Mouse (Mus musculus) limb, embryonic 11.5 days (tissue): ENCODE data around the gene Tnfrsf9. TPM values are rescaled to one million over a fixed set of nuclear protein-coding genes. Genes with fewer than 3 reads are reported as not detected.
A peak's percentile ranks its signal among the peaks of the same experiment; 100 is the strongest.

Experiments used
- ATAC-seq: fragments of 200-750 bp; cut with Nextera tagmentation; 2 replicates; pipeline ENCODE4 v1.8.0; 2017; ENCODE audit warnings: low read depth; ENCODE audit not compliant: insufficient number of reproducible peaks, low FRiP score, low TSS enrichment
- DNase-seq: peaks from one replicate; pipeline ENCODE4 v3.0.0-alpha.2; 2015; ENCODE audit warnings: low spot score
- H3K27ac ChIP-seq: fragments of 300-500 bp; sonication (generic); replicated peaks from 2 replicates; pipeline ENCODE4 v1.5.1; 2014; ENCODE audit warnings: low read depth, mild to moderate bottlenecking, low read length
- H3K27me3 ChIP-seq: fragments of 300-500 bp; sonication (generic); 2 replicates; pipeline ENCODE4 v1.6.1; 2014; ENCODE audit warnings: mild to moderate bottlenecking, low read length, mixed read lengths; ENCODE audit not compliant: control insufficient read depth, insufficient read depth
- H3K36me3 ChIP-seq: fragments of 300-500 bp; sonication (generic); 2 replicates; pipeline ENCODE4 v1.6.1; 2014; ENCODE audit warnings: mild to moderate bottlenecking, low read length, moderate library complexity, mixed read lengths; ENCODE audit not compliant: control insufficient read depth, insufficient read depth
- H3K4me1 ChIP-seq: fragments of 300-500 bp; sonication (generic); 2 replicates; pipeline ENCODE4 v1.6.1; 2014; ENCODE audit warnings: low read length, mixed read lengths; ENCODE audit not compliant: control insufficient read depth, insufficient read depth
- H3K4me2 ChIP-seq: fragments of 300-500 bp; sonication (generic); 2 replicates; pipeline ENCODE4 v1.6.1; 2014; ENCODE audit warnings: low read depth, mild to moderate bottlenecking, moderate library complexity; ENCODE audit not compliant: severe bottlenecking
- H3K4me3 ChIP-seq: fragments of 300-500 bp; sonication (generic); 2 replicates; pipeline ENCODE4 v1.5.1; 2014; ENCODE audit warnings: low read depth, low read length
- H3K9ac ChIP-seq: fragments of 300-500 bp; sonication (generic); 2 replicates; pipeline ENCODE4 v1.6.1; 2014; ENCODE audit warnings: mild to moderate bottlenecking, low read length
- H3K9me3 ChIP-seq: fragments of 300-500 bp; sonication (generic); 2 replicates; pipeline ENCODE4 v1.6.1; 2016; ENCODE audit warnings: low read length; ENCODE audit not compliant: control insufficient read depth
- WGBS: fragments of 180-500 bp; shearing (Covaris S2); extraction: QIAGEN DNeasy Blood & Tissue Kit; methylation state at CpG from one replicate; pipeline ENCODE4 v1.1.7; 2014; 5-methylcytosine and 5-hydroxymethylcytosine counted together
- polyA plus RNA-seq: library from polyadenylated mRNA; unstranded; fragments of >200 nt; fragmentation: Nextera tagmentation; extraction: Ambion mirVana; gene quantifications from 2 replicates; pipeline ENCODE4 v1.2.1, GENCODE M21; 2014

The Tnfrsf9 gene
- polyA plus RNA-seq: 0.69 and 0.72 TPM in 2 replicates

- no peaks in the 10 kb centered on the region for H3K36me3 ChIP-seq
- peak; percentile 96 for DNase-seq
- H3K27ac ChIP-seq: peak within 1 kb of the TSS; percentile 65
- under 1% methylated on average over 48 of the region's 48 CpGs for WGBS
- no peaks in the 10 kb centered on the region for H3K27me3 ChIP-seq
- peak within 1 kb of the TSS; percentile 80 for H3K9ac ChIP-seq
- peaks cover 9% of the 10 kb centered on the region; the same call in 1 of the 2 replicates for H3K4me1 ChIP-seq
- peak; percentile 84 for ATAC-seq
- H3K4me2 ChIP-seq: peak within 1 kb of the TSS; percentile 77
- peak within 1 kb of the TSS; percentile 65 for H3K4me3 ChIP-seq
- H3K9me3 ChIP-seq: no peaks in the 10 kb centered on the region
Observed at GRCm38 (mm10) chr4:150914290-150914733, at the start of gene Tnfrsf9, which contains the start of gene Park7. Gene Tnfrsf9 (plus strand): TSS chr4:150914562. Gene Park7 (minus strand): TSS chr4:150914437.

- Histone ChIP-seq H3K9me3 (no peaks in the 10 kb centered on the region), H3K4me3 (no peak overlapping the region), H3K4me2 (no peak overlapping the region), H3K27me3 (no peaks in the 10 kb centered on the region), H3K36me3 (peaks cover 9% of the 10 kb centered on the region), H3K27ac (no peak overlapping the region), H3K9ac (no peak overlapping the region), H3K4me1 (peaks cover 8% of the 10 kb centered on the region; the same call in 1 of the 2 replicates)
- ATAC-seq: no peak
- no peak for DNase-seq
Observed at GRCm38 (mm10) chr4:150865371-150865770, 49.0 kb upstream of the Tnfrsf9 start.

- Histone ChIP-seq H3K4me2 (no peak overlapping the region), H3K4me1 (peaks cover 11% of the 10 kb centered on the region; the same call in 1 of the 2 replicates), H3K4me3 (no peak overlapping the region), H3K9ac (no peak overlapping the region), H3K27me3 (no peaks in the 10 kb centered on the region), H3K9me3 (no peaks in the 10 kb centered on the region), H3K27ac (no peak overlapping the region), H3K36me3 (peaks cover 9% of the 10 kb centered on the region)
- ATAC-seq (no peak), DNase-seq (no peak)
- WGBS: 92% methylated on average over 11 of the region's 11 CpGs
Observed at GRCm38 (mm10) chr4:150866069-150866468, 48.3 kb upstream of the Tnfrsf9 start.

- H3K27ac ChIP-seq: no peak overlapping the region
- H3K9ac ChIP-seq: no peak overlapping the region
- ATAC-seq: no peak
Observed at GRCm38 (mm10) chr4:150866494-150866893, 47.9 kb upstream of the Tnfrsf9 start.

GRCm38 (mm10) chr4:150868161-150868560, 46.2 kb upstream of the Tnfrsf9 start:
- ATAC-seq: no peak
- H3K4me3 ChIP-seq: no peak overlapping the region
- H3K27ac ChIP-seq: no peak overlapping the region
- WGBS: 88% methylated on average over 6 of the region's 6 CpGs
- DNase-seq: no peak
- H3K4me2 ChIP-seq: no peak overlapping the region
- no peaks in the 10 kb centered on the region for H3K9me3 ChIP-seq
- H3K27me3 ChIP-seq: no peaks in the 10 kb centered on the region
- no peak overlapping the region for H3K9ac ChIP-seq
- peaks cover 9% of the 10 kb centered on the region for H3K36me3 ChIP-seq
- peaks cover 22% of the 10 kb centered on the region for H3K4me1 ChIP-seq

More at GRCm38 (mm10) chr4:150866494-150866893, 47.9 kb upstream of the Tnfrsf9 start:
- Histone ChIP-seq H3K4me3 (no peak overlapping the region), H3K9me3 (no peaks in the 10 kb centered on the region), H3K4me2 (no peak overlapping the region), H3K36me3 (peaks cover 9% of the 10 kb centered on the region), H3K4me1 (peaks cover 12% of the 10 kb centered on the region), H3K27me3 (no peaks in the 10 kb centered on the region)
- no peak for DNase-seq
- WGBS: 94% methylated on average over 11 of the region's 12 CpGs

- 83% methylated on average over 2 of the region's 2 CpGs for WGBS
- Histone ChIP-seq H3K9ac (no peak overlapping the region), H3K9me3 (no peaks in the 10 kb centered on the region), H3K4me3 (no peak overlapping the region), H3K36me3 (peaks cover 9% of the 10 kb centered on the region), H3K27me3 (no peaks in the 10 kb centered on the region), H3K27ac (no peak overlapping the region), H3K4me1 (peaks cover 22% of the 10 kb centered on the region), H3K4me2 (no peak overlapping the region)
- ATAC-seq (no peak), DNase-seq (no peak)
Observed at GRCm38 (mm10) chr4:150868859-150869258, 45.5 kb upstream of the Tnfrsf9 start.

- Histone ChIP-seq H3K27ac (no peak overlapping the region), H3K4me3 (no peak overlapping the region)
- no peak for DNase-seq
Observed at GRCm38 (mm10) chr4:150869276-150870197, 44.8 kb upstream of the Tnfrsf9 start.

GRCm38 (mm10) chr4:150870963-150871391, 43.4 kb upstream of the Tnfrsf9 start:
- no peaks in the 10 kb centered on the region for H3K9me3 ChIP-seq
- H3K27me3 ChIP-seq: no peaks in the 10 kb centered on the region
- H3K36me3 ChIP-seq: peaks cover 9% of the 10 kb centered on the region
- H3K4me3 ChIP-seq: no peak overlapping the region
- 87% methylated on average over 13 of the region's 13 CpGs for whole genome bisulfite sequencing
- ATAC-seq: no peak
- no peak for DNase-seq
- peaks cover 22% of the 10 kb centered on the region for H3K4me1 ChIP-seq
- H3K9ac ChIP-seq: no peak overlapping the region
- no peak overlapping the region for H3K4me2 ChIP-seq
- H3K27ac ChIP-seq: no peak overlapping the region

More at GRCm38 (mm10) chr4:150869276-150870197, 44.8 kb upstream of the Tnfrsf9 start:
- no peaks in the 10 kb centered on the region for H3K9me3 ChIP-seq
- peaks cover 9% of the 10 kb centered on the region for H3K36me3 ChIP-seq
- no peak for ATAC-seq
- 74% methylated on average over 17 of the region's 17 CpGs for WGBS
- no peak overlapping the region for H3K9ac ChIP-seq
- no peaks in the 10 kb centered on the region for H3K27me3 ChIP-seq
- peaks cover 22% of the 10 kb centered on the region for H3K4me1 ChIP-seq
- no peak overlapping the region for H3K4me2 ChIP-seq
